Mouse (Mus musculus): ENCODE results near the gene Sertad2.

DNA sequence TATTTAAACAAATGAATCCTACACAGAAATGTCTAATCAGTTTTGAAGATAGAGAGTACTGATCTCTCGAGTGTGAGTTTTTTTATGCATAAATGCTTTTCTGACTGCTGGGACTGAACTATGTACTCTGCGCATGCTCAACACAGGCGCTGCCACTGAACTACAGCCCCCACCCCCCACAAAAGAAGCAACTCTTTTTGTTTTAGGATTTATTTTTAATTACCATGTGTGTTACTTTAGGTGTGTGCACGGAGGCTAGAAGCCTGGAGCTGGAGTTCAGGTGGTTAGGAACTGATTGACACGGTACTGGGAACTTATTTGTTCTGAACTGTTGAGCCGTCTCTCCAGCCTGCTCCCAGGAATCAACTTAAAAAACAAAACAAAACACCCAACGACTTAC, 7.1 kb downstream of the Sertad2 start:
- TF ChIP-seq GATA1 (IDR thresholded peaks at IDR 0.05; ENCODE audit: low read length) (no peak), TAL1 (IDR thresholded peaks at IDR 0.05; ENCODE audit: low read length) (no peak)
